10 mouse cellular contexts compared by ENCODE assay signal in the genomic region with DNA sequence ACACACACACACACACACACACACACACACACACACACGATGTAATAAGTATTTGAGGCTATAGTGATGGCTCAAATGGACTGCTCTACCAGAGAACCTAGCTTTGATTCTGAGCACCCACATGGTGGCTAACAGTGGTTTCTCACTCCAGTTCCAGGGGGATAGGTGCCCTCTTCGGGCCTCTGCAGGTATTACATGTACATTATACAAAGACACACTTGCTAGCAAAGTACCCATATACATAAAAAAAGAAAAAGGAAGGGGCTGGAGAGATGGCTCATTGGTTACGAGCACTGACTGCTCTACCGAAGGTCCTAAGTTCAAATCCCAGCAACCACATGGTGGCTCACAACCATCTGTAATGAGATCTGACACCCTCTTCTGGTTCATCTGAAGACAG. TPM values are rescaled to one million over a fixed set of nuclear protein-coding genes. Genes with fewer than 3 reads are reported as not detected.
DNase-seq lines count a peak whose midpoint lies in the region; ATAC-seq and TF ChIP-seq lines count a peak whose summit lies in the region.
"Had no signal": no experiment of that assay in that cellular context is flagged by ENCODE, and none has a peak within 500 bp of the region (broad histone marks: within the 10 kb centered on the region; RNA-seq: fewer than 3 reads in every experiment).

No protein-coding gene starts in this region.

- H3K4me2 ChIP-seq in liver, embryonic 14.5 days (ENCODE audit: low read depth), result no peak overlapping the region
- H3K4me2 ChIP-seq in liver, embryonic 11.5 days, result no peak overlapping the region
- H3K4me2 ChIP-seq: hindbrain, embryonic 12.5 days had no signal

- DNase-seq in liver, embryonic 14.5 days (ENCODE audit: low read depth in 3 of 3, low spot score in 3 of 3), result no peak
- DNase-seq in liver, embryonic 11.5 days (ENCODE audit: low spot score), result no peak
- peak; percentile 89 for DNase-seq in ES-CJ7 (ENCODE audit: low read depth, low spot score)
- DNase-seq in brain, embryonic 14.5 days (ENCODE audit: low read depth), result no peak
- DNase-seq in cerebellum, postnatal 4 days (ENCODE audit: low spot score in 2 of 2), result no peak
- no peak for DNase-seq in spleen, adult 18-20 months
- DNase-seq: cerebellum, adult 9-10 months had no signal

- H3K27ac ChIP-seq in liver, embryonic 14.5 days, result no peak overlapping the region
- H3K27ac ChIP-seq in liver, embryonic 11.5 days (ENCODE audit: low read depth, low read length), result no peak overlapping the region
- no peak overlapping the region for H3K27ac ChIP-seq in small intestine, adult 2 months (ENCODE audit: insufficient read depth, low read depth, low read length)
- H3K27ac ChIP-seq: hindbrain, embryonic 12.5 days had no signal

- ATAC-seq in liver, embryonic 14.5 days (ENCODE audit: insufficient read depth), result no peak
- ATAC-seq in liver, embryonic 11.5 days (replicated peaks; ENCODE audit: low FRiP score), result no peak
- ATAC-seq: forebrain, embryonic 16.5 days had no signal

- H3K4me1 ChIP-seq in liver, embryonic 14.5 days (replicated peaks; ENCODE audit: control insufficient read depth in 2 of 2, insufficient read depth in 2 of 2, low read length in 1 of 2), result no peaks in the 10 kb centered on the region
- H3K4me1 ChIP-seq in liver, embryonic 11.5 days (replicated peaks; ENCODE audit: control insufficient read depth, insufficient read depth, low read length), result no peaks in the 10 kb centered on the region
- H3K4me1 ChIP-seq in small intestine, adult 2 months (ENCODE audit: control insufficient read depth, insufficient read depth, insufficient read length, low read length), result no peaks in the 10 kb centered on the region; the same call in 1 of the 2 replicates
- H3K4me1 ChIP-seq: hindbrain, embryonic 12.5 days had no signal

- H3K4me3 ChIP-seq in liver, embryonic 14.5 days (ENCODE audit: insufficient read depth in 1 of 2, low read depth in 2 of 2, low read length in 2 of 2), result no peak overlapping the region
- H3K4me3 ChIP-seq in liver, embryonic 11.5 days (ENCODE audit: low read depth, low read length), result no peak overlapping the region
- H3K4me3 ChIP-seq in small intestine, adult 2 months (ENCODE audit: low read depth, low read length), result no peak overlapping the region
- H3K4me3 ChIP-seq: hindbrain, embryonic 12.5 days had no signal

- no peak for TF ChIP-seq EP300 in liver, embryonic 14.5 days (IDR thresholded peaks at IDR 0.05; ENCODE audit: low read depth)

- H3K27me3 ChIP-seq in liver, embryonic 14.5 days (ENCODE audit: control insufficient read depth, insufficient read depth, low read length), result no peaks in the 10 kb centered on the region
- no peaks in the 10 kb centered on the region for H3K27me3 ChIP-seq in liver, embryonic 11.5 days (replicated peaks; ENCODE audit: control insufficient read depth, insufficient read depth, low read length)
- H3K27me3 ChIP-seq in small intestine, adult 2 months (ENCODE audit: control insufficient read depth, insufficient read depth, low read length), result no peaks in the 10 kb centered on the region
- H3K27me3 ChIP-seq: hindbrain, embryonic 12.5 days had no signal

- peaks cover 8% of the 10 kb centered on the region for H3K36me3 ChIP-seq in liver, embryonic 14.5 days (replicated peaks; ENCODE audit: control insufficient read depth, insufficient read depth, low read depth)
- H3K36me3 ChIP-seq in liver, embryonic 11.5 days (ENCODE audit: control insufficient read depth, insufficient read depth, low read length), result peaks cover 45% of the 10 kb centered on the region
- H3K36me3 ChIP-seq in small intestine, adult 2 months (ENCODE audit: control insufficient read depth, insufficient read depth, low read length), result peaks cover 31% of the 10 kb centered on the region

- H3K9ac ChIP-seq in liver, embryonic 14.5 days (replicated peaks), result no peak overlapping the region
- no peak overlapping the region for H3K9ac ChIP-seq in liver, embryonic 11.5 days (ENCODE audit: low read depth, low read length)
- H3K9ac ChIP-seq: hindbrain, embryonic 12.5 days had no signal

- TF ChIP-seq CTCF in liver, embryonic 14.5 days (IDR thresholded peaks at IDR 0.05; ENCODE audit: low read depth), result peak; percentile 43; the same call in 1 of the 2 replicates
- peak; percentile 10; the same call in 1 of the 2 replicates for TF ChIP-seq CTCF in brain, embryonic 14.5 days (IDR thresholded peaks at IDR 0.05; ENCODE audit: borderline replicate concordance, extremely low read depth, insufficient read depth, insufficient read length)
- peak; percentile 26; the same call in 1 of the 2 replicates for TF ChIP-seq CTCF in small intestine, adult 2 months (IDR thresholded peaks at IDR 0.05; ENCODE audit: extremely low read depth, insufficient read length, insufficient replicate concordance, low read depth, low read length)

- no peak for TF ChIP-seq POLR2A in brain, embryonic 14.5 days (IDR thresholded peaks at IDR 0.05; ENCODE audit: borderline replicate concordance, extremely low read depth, insufficient read depth, insufficient read length, poor library complexity, severe bottlenecking)
- no peak for TF ChIP-seq POLR2A in small intestine, adult 2 months (IDR thresholded peaks at IDR 0.05; ENCODE audit: low read depth, low read length)

- WGBS in liver, embryonic 14.5 days (ENCODE audit: insufficient replicate concordance), result 83% methylated on average over 4 of the region's 4 CpGs
- 80% methylated on average over 4 of the region's 4 CpGs for WGBS in liver, embryonic 11.5 days
- WGBS in small intestine, adult 2 months, result 96% methylated on average over 4 of the region's 4 CpGs

- no peaks in the 10 kb centered on the region for H3K9me3 ChIP-seq in liver, embryonic 14.5 days (ENCODE audit: control insufficient read depth, low read length)
- H3K9me3 ChIP-seq in liver, embryonic 11.5 days (ENCODE audit: control insufficient read depth, low read length), result no peaks in the 10 kb centered on the region
- H3K9me3 ChIP-seq: hindbrain, embryonic 12.5 days had no signal

RNA-seq across cellular contexts. Expression of gene Snapc3, which starts 11.3 kb away (rescaled TPM):
- 5.7 and 6.4 TPM in 2 replicates for polyA plus RNA-seq in liver, embryonic 14.5 days (2012; rRNA removed)
- 8.3 and 8.5 TPM in 2 replicates for polyA plus RNA-seq in liver, embryonic 14.5 days (2014; fragmentation: Nextera tagmentation; extraction: Ambion mirVana)
- 31.1 and 32.8 TPM in 2 replicates for polyA plus RNA-seq in liver, embryonic 11.5 days (2014; fragmentation: Nextera tagmentation; extraction: Ambion mirVana)
- polyA plus RNA-seq in brain, embryonic 14.5 days (2012; rRNA removed), result 58.4 and 77.0 TPM in 2 replicates
- 5.6 and 11.3 TPM in 2 replicates for polyA plus RNA-seq in small intestine, adult 2 months (2012; rRNA removed)

RNA-seq across cellular contexts. Expression of gene Psip1, which starts 57.4 kb away (rescaled TPM):
- 22.1 and 41.4 TPM in 2 replicates for polyA plus RNA-seq in liver, embryonic 14.5 days (2012; rRNA removed)
- 54.7 and 60.4 TPM in 2 replicates for polyA plus RNA-seq in liver, embryonic 14.5 days (2014; fragmentation: Nextera tagmentation; extraction: Ambion mirVana)
- 120 and 125 TPM in 2 replicates for polyA plus RNA-seq in liver, embryonic 11.5 days (2014; fragmentation: Nextera tagmentation; extraction: Ambion mirVana)
- polyA plus RNA-seq in brain, embryonic 14.5 days (2012; rRNA removed), result 298 and 304 TPM in 2 replicates
- 9.1 and 14.1 TPM in 2 replicates for polyA plus RNA-seq in small intestine, adult 2 months (2012; rRNA removed)
